In the genomic region with DNA sequence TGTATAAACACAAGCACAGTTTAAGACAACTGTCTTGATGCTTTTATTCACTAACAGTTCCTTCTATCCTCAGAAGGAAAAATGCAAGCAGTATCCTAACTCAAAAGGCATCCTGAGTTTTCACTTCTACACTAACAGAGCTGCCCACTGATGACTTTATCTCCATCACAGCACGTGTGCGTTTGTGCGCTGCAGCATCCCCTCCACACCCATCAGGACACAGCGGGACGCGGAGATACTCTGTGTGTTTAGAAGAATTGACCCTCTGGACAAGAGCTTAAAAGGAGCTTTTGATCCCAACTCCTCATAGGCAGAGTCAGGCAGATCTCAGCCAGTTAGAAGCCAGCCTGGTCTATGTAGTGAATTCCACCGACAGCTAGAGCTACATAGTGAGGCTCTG, we compare ENCODE assay signal across 12 mouse cellular contexts. TPM values are rescaled to one million over a fixed set of nuclear protein-coding genes. Genes with fewer than 3 reads are reported as not detected.
A peak's percentile ranks its signal among the peaks of the same experiment; 100 is the strongest.
DNase-seq lines count a peak whose midpoint lies in the region; ATAC-seq and TF ChIP-seq lines count a peak whose summit lies in the region.
"Had no signal": no experiment of that assay in that cellular context is flagged by ENCODE, and none has a peak within 500 bp of the region (broad histone marks: within the 10 kb centered on the region; RNA-seq: fewer than 3 reads in every experiment).

No protein-coding gene starts in this region.

- ATAC-seq in hindbrain, embryonic 15.5 days (ENCODE audit: low FRiP score, low read depth): no peak
- no peak for ATAC-seq in liver, postnatal 0 days

- no peaks in the 10 kb centered on the region for H3K27me3 ChIP-seq in CH12.LX (replicated peaks)
- H3K27me3 ChIP-seq in hindbrain, embryonic 15.5 days: no peaks in the 10 kb centered on the region
- H3K27me3 ChIP-seq in liver, postnatal 0 days (ENCODE audit: insufficient read depth, low read length): no peaks in the 10 kb centered on the region

- H3K36me3 ChIP-seq in CH12.LX (replicated peaks in 1 of 2; ENCODE audit: control insufficient read depth in 1 of 2, insufficient read depth in 1 of 2, low read length in 1 of 2): peaks cover 0 to 8% of the 10 kb centered on the region in 2 experiments
- no peaks in the 10 kb centered on the region for H3K36me3 ChIP-seq in hindbrain, embryonic 15.5 days
- no peaks in the 10 kb centered on the region for H3K36me3 ChIP-seq in liver, postnatal 0 days (replicated peaks; ENCODE audit: insufficient read depth, low read length)
- H3K36me3 ChIP-seq: G1E had no signal

- peaks cover 84% of the 10 kb centered on the region for H3K79me2 ChIP-seq in CH12.LX (replicated peaks; ENCODE audit: control insufficient read depth, extremely low read depth, insufficient read depth, poor library complexity, severe bottlenecking)

- peak overlapping the region; percentile 64 to 94 (median 70) for H3K4me3 ChIP-seq in CH12.LX (replicated peaks in 1 of 3; ENCODE audit: low read depth in 2 of 3, low read length in 2 of 3, poor library complexity in 1 of 3)
- peak overlapping the region; percentile 64; the same call in 1 of the 2 replicates for H3K4me3 ChIP-seq in hindbrain, embryonic 15.5 days
- no peak overlapping the region for H3K4me3 ChIP-seq in liver, postnatal 0 days (ENCODE audit: low read depth, low read length)

- TF ChIP-seq EP300 in CH12.LX (IDR thresholded peaks at IDR 0.05; ENCODE audit: low read length): no peak
- no peak for TF ChIP-seq EP300 in liver, postnatal 0 days (IDR thresholded peaks at IDR 0.05; ENCODE audit: low read depth)

- peak overlapping the region; percentile 84 for H3K27ac ChIP-seq in CH12.LX (ENCODE audit: insufficient read depth, low read depth)
- no peak overlapping the region for H3K27ac ChIP-seq in hindbrain, embryonic 15.5 days (replicated peaks)
- H3K27ac ChIP-seq in liver, postnatal 0 days (ENCODE audit: low read depth): 0 out of 2 replicates have a peak overlapping the region, but pooled peaks have one; percentile 24
- H3K27ac ChIP-seq: stomach, postnatal 0 days had no signal

- no peaks in the 10 kb centered on the region for H3K9me3 ChIP-seq in CH12.LX (replicated peaks; ENCODE audit: low read length)
- H3K9me3 ChIP-seq in hindbrain, embryonic 15.5 days: no peaks in the 10 kb centered on the region
- H3K9me3 ChIP-seq in liver, postnatal 0 days (ENCODE audit: low read length): no peaks in the 10 kb centered on the region

- TF ChIP-seq CTCF in CH12.LX (conservative IDR thresholded peaks at IDR 0.05 in 1 of 2, IDR thresholded peaks at IDR 0.05 in 1 of 2; ENCODE audit: low read depth in 2 of 2, low read length in 2 of 2): no peak
- no peak for TF ChIP-seq CTCF in liver, postnatal 0 days (IDR thresholded peaks at IDR 0.05; ENCODE audit: low read depth)

- in situ Hi-C loops in CH12.LX (cut with MboI; ENCODE audit: low pct_ligation_motif_present, low pct_unique_long_range_greater_than_20kb, low sequenced_read_pairs): no loop called here

- 57% methylated on average over 7 of the region's 7 CpGs for WGBS in hindbrain, embryonic 15.5 days
- 63% methylated on average over 7 of the region's 7 CpGs for WGBS in liver, postnatal 0 days (ENCODE audit: insufficient replicate concordance)

- dilution Hi-C loops in CH12.LX (cut with MboI; ENCODE audit: extremely low pct_ligation_motif_present, extremely low pct_unique_long_range_greater_than_20kb, low sequenced_read_pairs): no loop called here

- peaks cover 4 to 45% of the 10 kb centered on the region in 2 experiments for H3K4me1 ChIP-seq in CH12.LX (ENCODE audit: control insufficient read depth in 1 of 2, insufficient read depth in 2 of 2)
- peaks cover 28% of the 10 kb centered on the region for H3K4me1 ChIP-seq in hindbrain, embryonic 15.5 days (replicated peaks)
- peaks cover 16% of the 10 kb centered on the region for H3K4me1 ChIP-seq in liver, postnatal 0 days (ENCODE audit: insufficient read depth)

- TF ChIP-seq POLR2A in CH12.LX (IDR thresholded peaks at IDR 0.05; ENCODE audit: low read depth, low read length): no peak

- peak overlapping the region; percentile 98 for H3K9ac ChIP-seq in CH12.LX (ENCODE audit: insufficient read depth, low read depth)
- no peak overlapping the region for H3K9ac ChIP-seq in hindbrain, embryonic 15.5 days
- H3K9ac ChIP-seq in liver, postnatal 0 days (replicated peaks): no peak overlapping the region

- TF ChIP-seq RAD21 in CH12.LX (IDR thresholded peaks at IDR 0.05; ENCODE audit: low read depth, low read length): no peak

- peak overlapping the region; percentile 96 for H3K4me2 ChIP-seq in CH12.LX (ENCODE audit: insufficient read depth, low read depth, poor library complexity, severe bottlenecking)
- peak overlapping the region; percentile 67; the same call in 1 of the 2 replicates for H3K4me2 ChIP-seq in hindbrain, embryonic 15.5 days
- no peak overlapping the region for H3K4me2 ChIP-seq in liver, postnatal 0 days (ENCODE audit: low read depth, low read length)

- DNase-seq in CH12.LX (ENCODE audit: extremely low read depth) (no peak), ES-CJ7 (ENCODE audit: low read depth, low spot score) (peak; percentile 87)
- DNase-seq in liver, postnatal 0 days: no peak
- no peak for DNase-seq in kidney, postnatal 14 days
- DNase-seq in layer of hippocampus, adult 18-20 months (ENCODE audit: low spot score in 2 of 2): no peak
- DNase-seq in kidney, adult 8-10 months: no peak
- DNase-seq: cerebellum, adult 11-12 months; kidney, adult 11 months; right cerebral cortex, postnatal 14 days had no signal

TF ChIP-seq in CH12.LX, 34 proteins besides CTCF, POLR2A, EP300 and RAD21:
- TF ChIP-seq NELFE (IDR thresholded peaks at IDR 0.05; ENCODE audit: low read depth, low read length): peak; percentile 16; the same call in 1 of the 2 replicates
- TF ChIP-seq MXI1 (IDR thresholded peaks at IDR 0.05; ENCODE audit: low read depth, low read length): peak; percentile 50; the same call in 1 of the 2 replicates
- no peak for TF ChIP-seq MAFK (IDR thresholded peaks at IDR 0.05; ENCODE audit: insufficient replicate concordance, low read length)
- TF ChIP-seq RCOR1 (conservative IDR thresholded peaks at IDR 0.05; ENCODE audit: low read depth, low read length): no peak
- no peak for TF ChIP-seq NRF1 (IDR thresholded peaks at IDR 0.05; ENCODE audit: low read depth, low read length)
- TF ChIP-seq MAZ (IDR thresholded peaks at IDR 0.05; ENCODE audit: low read depth, low read length): no peak
- TF ChIP-seq BHLHE40 (IDR thresholded peaks at IDR 0.05; ENCODE audit: low read depth, low read length): peak; percentile 53
TF ChIP-seq in CH12.LX: peak in this region for 3.

RNA-seq across cellular contexts. Expression of gene Ralgps2, which starts 2.0 kb away (rescaled TPM):
- total RNA-seq in CH12.LX (2012; rRNA removed): 149 and 174 TPM in 2 replicates
- total RNA-seq in CH12.LX (2014; rRNA removed): 65.1 and 71.8 TPM in 2 replicates
- 133 and 137 TPM in 2 replicates for polyA plus RNA-seq in CH12.LX (2012; ENCODE audit: insufficient read length, low read depth)
- polyA plus RNA-seq in hindbrain, embryonic 15.5 days (2015; fragmentation: Nextera tagmentation; extraction: Ambion mirVana): 78.3 and 86.0 TPM in 2 replicates
- polyA plus RNA-seq in liver, postnatal 0 days (2015; fragmentation: Nextera tagmentation; extraction: Ambion mirVana): 25.6 and 26.4 TPM in 2 replicates
- total RNA-seq in layer of hippocampus, adult 18-20 months (2021): 10 to 100 TPM; 64.3 to 72.6 TPM
